Mouse (Mus musculus) brain, embryonic 14.5 days (tissue): ENCODE measurements around the gene Zfp61.

Source experiments
- CTCF ChIP-seq: fragments of 200-500 bp; IDR thresholded peaks from 2 replicates; pipeline ENCODE4 v1.5.1; 2012; ENCODE audit warnings: inconsistent platforms, mild to moderate bottlenecking, moderate library complexity, borderline replicate concordance; ENCODE audit not compliant: insufficient read depth, insufficient read length; ENCODE audit errors: extremely low read depth
- POLR2A ChIP-seq: fragments of 200-500 bp; IDR thresholded peaks from 2 replicates; pipeline ENCODE4 v1.6.1; 2012; ENCODE audit warnings: mild to moderate bottlenecking, inconsistent platforms, borderline replicate concordance; ENCODE audit not compliant: poor library complexity, insufficient read depth, insufficient read length, severe bottlenecking; ENCODE audit errors: extremely low read depth

- no peak for TF ChIP-seq CTCF
- TF ChIP-seq POLR2A: no peak
These were observed 31.8 kb downstream of the Zfp61 start for GRCm38 (mm10) chr7:24269256-24269655.
